Mouse (Mus musculus) liver, embryonic 11.5 days (tissue): ENCODE measurements around the gene Mrps25. TPM values are rescaled to one million over a fixed set of nuclear protein-coding genes. Genes with fewer than 3 reads are reported as not detected.

ENCODE experiments used
- ATAC-seq: fragments of 200-750 bp; cut with Nextera tagmentation; replicated peaks from 2 replicates; pipeline ENCODE4 v1.8.0; 2017; ENCODE audit warnings: moderate number of reproducible peaks, mild to moderate bottlenecking, moderate TSS enrichment, moderate library complexity; ENCODE audit not compliant: low FRiP score
- DNase-seq: peaks from one replicate; pipeline ENCODE4 v3.0.0-alpha.2; 2017; ENCODE audit warnings: low spot score
- H3K27ac ChIP-seq: fragments of 300-500 bp; sonication (generic); 2 replicates; pipeline ENCODE4 v1.5.1; 2014; ENCODE audit warnings: mild to moderate bottlenecking, low read depth, low read length, control low read depth
- H3K27me3 ChIP-seq: fragments of 300-500 bp; sonication (generic); replicated peaks from 2 replicates; pipeline ENCODE4 v1.6.1; 2014; ENCODE audit warnings: low read length, mixed read lengths; ENCODE audit not compliant: control insufficient read depth, insufficient read depth
- H3K36me3 ChIP-seq: fragments of 300-500 bp; sonication (generic); 2 replicates; pipeline ENCODE4 v1.6.1; 2014; ENCODE audit warnings: mild to moderate bottlenecking, low read length, moderate library complexity, mixed read lengths; ENCODE audit not compliant: control insufficient read depth, insufficient read depth
- H3K4me1 ChIP-seq: fragments of 300-500 bp; sonication (generic); replicated peaks from 2 replicates; pipeline ENCODE4 v1.6.1; 2014; ENCODE audit warnings: low read length, mixed read lengths; ENCODE audit not compliant: control insufficient read depth, insufficient read depth
- H3K4me2 ChIP-seq: fragments of 300-500 bp; sonication (generic); 2 replicates; pipeline ENCODE4 v1.6.1; 2014; ENCODE audit warnings: mild to moderate bottlenecking, control low read depth, moderate library complexity
- H3K4me3 ChIP-seq: fragments of 300-500 bp; sonication (generic); 2 replicates; pipeline ENCODE4 v1.5.1; 2014; ENCODE audit warnings: low read depth, low read length, control low read depth
- H3K9ac ChIP-seq: fragments of 300-500 bp; sonication (generic); 2 replicates; pipeline ENCODE4 v1.6.1; 2014; ENCODE audit warnings: low read depth, low read length, control low read depth
- H3K9me3 ChIP-seq: fragments of 300-500 bp; sonication (generic); 2 replicates; pipeline ENCODE4 v1.6.1; 2016; ENCODE audit warnings: low read length, inconsistent platforms, mixed read lengths; ENCODE audit not compliant: control insufficient read depth
- WGBS: fragments of 180-500 bp; shearing (Covaris S2); extraction: QIAGEN DNeasy Blood & Tissue Kit; methylation state at CpG from one replicate; pipeline ENCODE4 v1.1.7; 2014; 5-methylcytosine and 5-hydroxymethylcytosine counted together
- polyA plus RNA-seq: library from polyadenylated mRNA; unstranded; fragments of >200 nt; fragmentation: Nextera tagmentation; extraction: Ambion mirVana; gene quantifications from 2 replicates; pipeline ENCODE4 v1.2.1, GENCODE M21; 2014

Mrps25 gene
- polyA plus RNA-seq = 111 and 114 TPM in 2 replicates

- H3K9me3 ChIP-seq = no peaks in the 10 kb centered on the region
- DNase-seq = peak; percentile 84
- ATAC-seq = peak; percentile 90
- H3K4me2 ChIP-seq = peak within 1 kb of the TSS; percentile 92
- peaks cover 8% of the 10 kb centered on the region for H3K4me1 ChIP-seq
- no peaks in the 10 kb centered on the region for H3K27me3 ChIP-seq
- H3K27ac ChIP-seq = peak within 1 kb of the TSS; percentile 38; the same call in 1 of the 2 replicates
- H3K4me3 ChIP-seq = peak within 1 kb of the TSS; percentile 93
- under 1% methylated on average over 42 of the region's 42 CpGs for WGBS
- peaks cover 16% of the 10 kb centered on the region for H3K36me3 ChIP-seq
- H3K9ac ChIP-seq = peak within 1 kb of the TSS; percentile 90
These were observed at the start of gene Mrps25 for GRCm38 (mm10) chr6:92183621-92184131. TSS of gene Mrps25 (minus strand) at chr6:92184033.

GRCm38 (mm10) chr6:92231762-92232161 lies 47.9 kb upstream of the Mrps25 start:
- H3K27ac ChIP-seq = no peak overlapping the region
- H3K4me3 ChIP-seq = no peak overlapping the region
- no peaks in the 10 kb centered on the region; the same call in 1 of the 2 replicates for H3K27me3 ChIP-seq
- no peak for ATAC-seq
- no peaks in the 10 kb centered on the region for H3K36me3 ChIP-seq
- no peak overlapping the region for H3K9ac ChIP-seq
- WGBS = 63% methylated on average over 4 of the region's 4 CpGs
- H3K9me3 ChIP-seq = no peaks in the 10 kb centered on the region
- no peak overlapping the region for H3K4me2 ChIP-seq
- DNase-seq = no peak
- H3K4me1 ChIP-seq = no peaks in the 10 kb centered on the region

GRCm38 (mm10) chr6:92231356-92231755 lies 47.5 kb upstream of the Mrps25 start:
- Histone ChIP-seq H3K4me1 (no peaks in the 10 kb centered on the region), H3K9ac (no peak overlapping the region), H3K9me3 (no peaks in the 10 kb centered on the region), H3K36me3 (no peaks in the 10 kb centered on the region), H3K4me2 (no peak overlapping the region), H3K27ac (no peak overlapping the region), H3K27me3 (no peaks in the 10 kb centered on the region; the same call in 1 of the 2 replicates), H3K4me3 (no peak overlapping the region)
- ATAC-seq (no peak), DNase-seq (no peak)
- WGBS = 42% methylated on average over 1 of the region's 1 CpGs

GRCm38 (mm10) chr6:92229586-92229985 lies 45.8 kb upstream of the Mrps25 start:
- Histone ChIP-seq H3K9ac (no peak overlapping the region), H3K27ac (no peak overlapping the region), H3K4me1 (no peaks in the 10 kb centered on the region), H3K4me2 (no peak overlapping the region), H3K36me3 (no peaks in the 10 kb centered on the region), H3K4me3 (no peak overlapping the region), H3K9me3 (no peaks in the 10 kb centered on the region), H3K27me3 (no peaks in the 10 kb centered on the region; the same call in 1 of the 2 replicates)
- DNase-seq = no peak
- ATAC-seq = no peak
- 77% methylated on average over 2 of the region's 2 CpGs for WGBS

- Histone ChIP-seq H3K4me3 (no peak overlapping the region), H3K9me3 (no peaks in the 10 kb centered on the region), H3K9ac (no peak overlapping the region), H3K27ac (no peak overlapping the region), H3K27me3 (no peaks in the 10 kb centered on the region; the same call in 1 of the 2 replicates), H3K4me2 (no peak overlapping the region), H3K36me3 (no peaks in the 10 kb centered on the region), H3K4me1 (no peaks in the 10 kb centered on the region)
- ATAC-seq (no peak), DNase-seq (no peak)
These were observed 45.3 kb upstream of the Mrps25 start for GRCm38 (mm10) chr6:92229103-92229502.

GRCm38 (mm10) chr6:92224981-92225380 lies 41.1 kb upstream of the Mrps25 start:
- H3K27me3 ChIP-seq = no peaks in the 10 kb centered on the region; the same call in 1 of the 2 replicates
- H3K4me2 ChIP-seq = no peak overlapping the region
- H3K4me1 ChIP-seq = no peaks in the 10 kb centered on the region
- H3K36me3 ChIP-seq = no peaks in the 10 kb centered on the region
- DNase-seq = no peak
- 90% methylated on average over 1 of the region's 1 CpGs for whole genome bisulfite sequencing
- H3K4me3 ChIP-seq = no peak overlapping the region
- no peak overlapping the region for H3K9ac ChIP-seq
- no peaks in the 10 kb centered on the region for H3K9me3 ChIP-seq
- H3K27ac ChIP-seq = no peak overlapping the region
- no peak for ATAC-seq

- H3K27ac ChIP-seq = no peak overlapping the region
- H3K36me3 ChIP-seq = no peaks in the 10 kb centered on the region
- DNase-seq = no peak
- no peaks in the 10 kb centered on the region for H3K4me1 ChIP-seq
- H3K4me3 ChIP-seq = no peak overlapping the region
- H3K4me2 ChIP-seq = no peak overlapping the region
- no peak overlapping the region for H3K9ac ChIP-seq
- ATAC-seq = no peak
- H3K9me3 ChIP-seq = no peaks in the 10 kb centered on the region
- no peaks in the 10 kb centered on the region for H3K27me3 ChIP-seq
- WGBS = 74% methylated on average over 3 of the region's 3 CpGs
These were observed 38.2 kb upstream of the Mrps25 start for GRCm38 (mm10) chr6:92222021-92222420.

- Histone ChIP-seq H3K4me3 (no peak overlapping the region), H3K27ac (no peak overlapping the region), H3K27me3 (no peaks in the 10 kb centered on the region), H3K4me2 (no peak overlapping the region), H3K9ac (no peak overlapping the region), H3K4me1 (no peaks in the 10 kb centered on the region), H3K36me3 (no peaks in the 10 kb centered on the region), H3K9me3 (no peaks in the 10 kb centered on the region)
- 74% methylated on average over 6 of the region's 6 CpGs for WGBS
- ATAC-seq (0 out of 2 replicates have a peak, but pooled peaks have one; percentile 26), DNase-seq (no peak)
These were observed 37.8 kb upstream of the Mrps25 start for GRCm38 (mm10) chr6:92221604-92222003.

- H3K27ac ChIP-seq = no peak overlapping the region
- no peak overlapping the region for H3K4me3 ChIP-seq
- DNase-seq (no peak), ATAC-seq (no peak)
- H3K4me2 ChIP-seq = no peak overlapping the region
- no peak overlapping the region for H3K9ac ChIP-seq
- no peaks in the 10 kb centered on the region for H3K9me3 ChIP-seq
- H3K36me3 ChIP-seq = no peaks in the 10 kb centered on the region
- 39% methylated on average over 3 of the region's 3 CpGs for WGBS
- H3K4me1 ChIP-seq = no peaks in the 10 kb centered on the region
- H3K27me3 ChIP-seq = no peaks in the 10 kb centered on the region
These were observed 35.6 kb upstream of the Mrps25 start for GRCm38 (mm10) chr6:92219445-92219844.
